Mouse (Mus musculus) liver, adult (tissue): ENCODE measurements around the gene Prrc2b.

ENCODE experiments used
- GATA4 ChIP-seq: IDR thresholded peaks from 2 replicates; pipeline ENCODE4 v1.6.1; 2014; ENCODE audit warnings: mild to moderate bottlenecking, low read length; ENCODE audit not compliant: insufficient replicate concordance

Prrc2b gene

DNA sequence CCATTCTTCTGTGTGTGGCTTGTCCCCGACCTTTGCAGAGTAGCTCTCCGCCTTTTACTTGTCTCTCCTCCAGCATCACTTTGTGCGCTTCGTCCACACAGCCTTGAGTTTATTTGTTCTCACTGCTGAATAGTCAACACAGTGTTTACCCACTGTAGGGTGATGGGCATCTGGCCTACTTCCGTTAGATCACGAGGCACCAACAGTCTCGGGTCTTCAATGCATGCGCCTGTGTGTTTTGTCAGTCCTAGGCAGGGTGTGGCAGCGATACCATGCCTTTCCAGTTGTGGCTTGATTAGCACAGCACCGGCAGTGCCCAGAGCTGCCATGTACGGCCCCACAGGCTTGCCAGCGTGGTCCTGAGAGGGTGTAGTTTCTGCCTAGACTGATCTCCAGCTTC, 13.6 kb downstream of the Prrc2b start:
- no peak for TF ChIP-seq GATA4

DNA sequence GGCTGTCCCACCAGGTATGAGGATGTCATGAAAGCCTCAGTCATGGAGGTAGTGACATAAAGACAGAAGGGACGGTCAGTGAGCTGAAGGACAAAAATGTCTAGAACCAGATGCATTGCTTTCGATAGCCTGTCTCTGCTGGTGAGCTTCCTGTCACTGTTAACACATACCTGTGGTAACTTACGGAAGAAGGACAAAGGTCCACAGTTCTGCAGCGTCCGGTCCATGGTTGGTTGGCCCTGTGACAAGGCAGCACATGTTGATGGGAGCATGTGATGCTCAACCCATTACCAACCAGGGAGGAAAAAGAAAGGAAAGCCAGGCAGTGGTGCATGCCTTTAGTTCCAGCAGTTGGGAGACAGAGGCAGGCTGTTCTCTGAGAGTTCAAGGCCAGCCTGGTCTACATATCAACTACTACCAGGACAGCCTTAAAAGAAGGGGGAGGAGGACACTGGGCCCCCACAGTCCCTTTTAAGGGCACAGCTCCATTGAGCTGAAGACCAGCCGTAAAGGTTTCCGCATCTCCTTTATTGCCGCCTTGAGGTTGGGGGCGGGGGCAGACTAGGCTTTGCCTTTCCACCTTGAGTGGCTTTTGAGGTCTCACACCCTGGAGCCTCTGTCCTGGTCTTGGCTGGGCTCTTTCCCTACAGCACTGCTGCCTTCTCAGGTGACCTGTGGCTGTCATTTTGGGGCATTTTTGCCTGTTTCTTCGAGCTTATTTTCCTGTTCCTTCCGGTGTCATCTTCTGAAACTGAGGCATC, 14.3 kb downstream of the Prrc2b start:
- TF ChIP-seq GATA4 = no peak

DNA sequence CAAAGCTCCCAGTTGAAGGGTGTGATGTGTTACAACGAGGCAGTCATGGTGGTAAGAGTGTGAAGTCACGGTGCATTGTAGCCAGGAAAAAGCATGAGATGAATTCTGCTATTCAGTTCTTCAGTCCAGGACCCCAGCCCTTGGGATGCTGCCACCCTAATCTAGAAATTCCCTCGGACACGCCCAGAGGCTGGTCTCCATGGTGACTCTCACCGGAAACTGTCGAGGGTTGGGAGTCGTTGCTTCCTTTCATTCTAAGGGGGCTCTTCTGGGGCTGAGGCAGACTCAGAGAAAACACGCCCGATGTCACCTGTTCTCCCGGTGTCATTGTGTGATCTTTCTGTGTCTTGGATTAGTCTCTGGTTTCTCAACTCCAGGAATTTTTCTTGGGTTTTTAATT, 15.7 kb downstream of the Prrc2b start:
- no peak for TF ChIP-seq GATA4

DNA sequence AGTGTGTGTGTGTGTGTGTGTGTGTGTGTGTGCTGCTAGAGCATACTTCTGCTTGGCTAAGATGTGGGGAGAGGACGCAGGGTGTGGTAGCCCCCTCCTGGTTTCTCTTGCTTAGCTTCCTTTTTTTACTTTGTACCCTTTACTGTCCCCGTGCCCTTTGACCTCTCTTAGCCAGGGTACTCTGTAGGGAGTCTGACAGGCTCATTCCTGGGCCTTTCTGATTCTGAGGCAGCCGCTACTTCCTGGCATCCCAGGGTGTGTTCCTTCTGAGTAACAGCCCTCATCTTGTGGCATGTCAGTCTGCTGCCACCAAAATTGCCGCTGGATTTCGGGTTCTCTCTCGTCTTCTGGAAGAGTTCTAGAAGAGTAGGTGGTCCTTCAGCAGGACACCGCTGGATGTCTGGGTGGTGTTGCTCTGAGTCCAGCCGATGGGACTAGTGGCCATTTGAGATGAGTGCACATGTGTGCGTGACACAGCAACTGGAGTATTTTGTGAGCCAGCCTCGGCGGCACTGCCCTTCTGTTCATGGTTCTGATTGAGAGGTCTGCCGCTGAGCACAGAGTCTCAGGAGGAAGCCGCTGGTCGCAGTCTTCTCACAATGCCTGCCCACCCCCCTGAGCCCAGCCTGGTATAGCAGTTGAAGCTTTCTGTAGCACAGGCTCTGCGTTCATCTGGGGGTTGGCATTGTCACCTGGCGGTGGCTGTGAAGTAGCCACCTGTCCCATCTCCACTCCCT, 16.3 kb downstream of the Prrc2b start:
- TF ChIP-seq GATA4 = no peak

GRCm38 (mm10) chr2:32167819-32168218, 16.9 kb downstream of the Prrc2b start:
- no peak for TF ChIP-seq GATA4

DNA sequence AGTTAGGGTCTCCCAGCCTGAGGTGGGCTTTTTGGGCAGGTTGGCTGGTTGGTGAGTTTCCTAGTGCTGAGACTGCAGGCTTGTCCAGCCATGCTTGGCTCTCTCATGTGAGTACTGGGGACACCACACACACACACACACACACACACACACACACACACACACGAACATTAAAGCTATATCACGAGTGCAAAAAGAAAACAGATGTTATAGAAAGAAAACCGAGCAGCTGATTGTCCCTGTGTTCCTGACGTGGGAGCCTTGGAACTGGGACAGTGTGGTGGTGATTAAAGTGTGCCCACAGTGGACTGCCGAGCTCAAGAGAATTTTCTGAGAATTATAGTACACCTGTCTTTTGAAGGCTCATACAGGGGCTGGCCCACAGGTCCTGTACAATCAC, 18.4 kb downstream of the Prrc2b start:
- no peak for TF ChIP-seq GATA4

DNA sequence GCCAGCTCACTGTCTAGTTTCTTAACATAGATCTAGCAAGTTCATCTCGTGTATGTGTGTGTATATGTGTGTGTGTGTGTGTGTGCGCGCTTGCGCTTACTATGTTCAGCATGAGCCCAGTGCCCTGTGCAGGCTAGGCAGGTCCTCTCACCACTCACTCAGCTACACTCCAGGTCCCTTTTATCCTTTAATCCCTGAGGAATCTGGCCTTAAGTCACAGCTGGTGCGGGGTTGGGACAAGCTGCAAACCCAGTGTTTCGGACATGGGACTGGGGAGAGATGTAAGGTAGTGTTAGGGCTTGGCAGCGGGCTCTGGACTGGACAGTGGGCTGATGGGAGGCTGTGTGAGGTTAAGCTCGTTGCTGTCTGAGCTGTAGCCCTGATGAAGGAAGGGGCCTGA, 19.1 kb downstream of the Prrc2b start:
- no peak for TF ChIP-seq GATA4

DNA sequence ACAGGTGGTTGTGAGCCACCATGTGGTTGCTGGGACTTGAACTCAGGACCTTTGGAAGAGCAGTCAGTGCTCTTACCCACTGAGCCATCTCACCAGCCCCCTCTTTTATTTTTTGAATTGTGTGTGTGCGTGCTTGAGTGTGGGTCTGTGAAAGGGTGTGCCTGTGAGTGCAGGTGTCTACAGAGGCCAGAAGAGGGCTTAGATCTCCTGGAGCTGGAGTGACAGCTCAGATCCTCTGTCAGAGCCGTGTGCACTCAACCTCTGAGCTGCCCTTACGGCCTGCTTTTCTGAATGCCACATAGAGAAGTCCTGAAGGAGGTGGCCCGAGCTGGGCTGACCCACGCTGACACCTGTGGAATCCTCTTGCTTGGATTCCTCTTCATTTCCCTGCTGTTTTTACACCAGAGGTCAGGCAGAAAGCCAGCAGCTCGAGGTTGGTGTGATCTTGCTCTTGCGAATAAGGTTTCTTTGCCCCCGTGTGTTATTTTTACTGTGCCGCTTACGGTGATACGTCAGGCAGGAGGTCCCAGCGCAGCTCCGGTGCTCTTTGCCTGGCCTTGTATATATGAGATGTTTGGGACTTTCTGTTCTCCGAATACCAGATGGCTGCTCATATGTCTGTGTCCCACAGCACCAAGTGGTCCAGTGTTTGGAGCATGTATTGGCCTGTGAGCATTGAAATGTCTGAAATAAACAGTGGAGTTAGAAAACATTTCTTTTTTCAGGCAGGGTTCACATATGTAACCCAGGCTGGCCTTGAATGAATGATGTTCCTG, 21.0 kb downstream of the Prrc2b start:
- TF ChIP-seq GATA4 = no peak

DNA sequence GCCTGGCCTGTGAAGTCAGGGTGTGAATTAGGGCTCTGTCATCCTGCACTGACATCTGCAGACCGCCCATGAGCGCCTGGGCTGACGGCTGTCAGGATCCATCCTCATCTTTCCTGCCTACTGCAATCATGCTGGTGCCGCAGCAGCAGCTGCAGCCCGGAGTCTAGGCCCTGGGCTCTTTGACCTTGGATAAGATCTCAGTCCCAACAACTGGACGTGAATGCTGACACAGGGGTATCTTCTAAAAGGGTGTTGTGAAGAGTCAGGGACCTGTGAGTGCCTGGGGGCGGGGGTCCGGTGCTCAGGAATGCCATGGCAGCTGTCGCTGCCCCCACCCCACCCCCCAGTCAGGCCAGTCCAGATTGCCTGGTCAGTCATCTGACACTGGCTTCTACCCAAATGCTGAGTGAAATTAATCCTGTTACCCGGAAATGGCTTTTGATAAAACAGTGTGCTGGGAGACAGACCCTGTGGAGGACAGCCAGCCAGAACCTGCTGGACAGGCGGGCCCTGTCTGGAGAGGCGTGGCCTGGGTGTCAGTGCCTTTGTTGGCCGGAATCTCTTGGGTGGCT, 23.4 kb downstream of the Prrc2b start:
- peak; percentile 87; the same call in 1 of the 2 replicates for TF ChIP-seq GATA4

DNA sequence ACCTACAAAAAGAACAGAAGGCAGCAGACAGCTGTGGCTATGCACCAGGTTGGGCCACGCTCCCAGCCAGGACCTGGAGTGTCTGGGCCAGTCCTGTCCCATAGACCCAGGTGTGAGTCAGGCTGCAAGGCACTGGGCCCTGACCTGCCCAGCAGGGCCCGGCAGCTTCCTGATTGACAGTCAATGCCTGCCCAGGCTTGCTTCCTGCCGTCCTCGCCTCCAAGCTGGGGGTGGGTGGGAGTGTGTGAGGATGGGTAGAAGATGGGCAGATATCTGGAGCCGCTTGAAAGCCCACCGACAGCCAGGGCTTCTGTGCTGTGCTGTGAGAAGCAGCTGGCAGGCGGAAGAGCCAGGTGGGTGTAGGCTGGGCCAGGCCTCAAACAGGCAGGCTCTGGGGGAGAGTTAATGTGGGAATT, 24.2 kb downstream of the Prrc2b start:
- no peak for TF ChIP-seq GATA4

- no peak for TF ChIP-seq GATA4
These were observed 24.6 kb downstream of the Prrc2b start for GRCm38 (mm10) chr2:32175508-32175907.

DNA sequence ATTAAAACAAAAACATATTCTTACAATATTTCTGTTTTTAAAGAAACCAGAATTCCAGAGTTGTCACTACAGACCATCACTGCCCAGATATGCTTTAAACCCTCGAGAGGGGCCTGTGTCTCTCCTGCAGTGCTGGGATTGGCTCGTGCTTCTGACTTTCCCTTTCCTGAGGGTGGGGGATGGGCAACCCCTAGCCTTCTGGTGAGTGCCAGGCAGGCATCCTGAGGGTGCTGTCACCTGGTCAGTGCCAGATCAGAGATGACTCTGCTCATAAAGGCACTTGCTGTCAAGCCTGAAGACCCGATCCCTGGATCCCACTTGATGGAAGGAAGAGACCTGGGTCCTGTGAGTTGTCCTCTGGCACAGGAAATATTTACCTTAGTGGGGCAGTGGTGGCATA, 26.0 kb downstream of the Prrc2b start:
- no peak for TF ChIP-seq GATA4

- TF ChIP-seq GATA4 = no peak
These were observed 26.6 kb downstream of the Prrc2b start for GRCm38 (mm10) chr2:32177397-32178060.

GRCm38 (mm10) chr2:32179363-32179762, 28.5 kb downstream of the Prrc2b start:
- TF ChIP-seq GATA4 = no peak

DNA sequence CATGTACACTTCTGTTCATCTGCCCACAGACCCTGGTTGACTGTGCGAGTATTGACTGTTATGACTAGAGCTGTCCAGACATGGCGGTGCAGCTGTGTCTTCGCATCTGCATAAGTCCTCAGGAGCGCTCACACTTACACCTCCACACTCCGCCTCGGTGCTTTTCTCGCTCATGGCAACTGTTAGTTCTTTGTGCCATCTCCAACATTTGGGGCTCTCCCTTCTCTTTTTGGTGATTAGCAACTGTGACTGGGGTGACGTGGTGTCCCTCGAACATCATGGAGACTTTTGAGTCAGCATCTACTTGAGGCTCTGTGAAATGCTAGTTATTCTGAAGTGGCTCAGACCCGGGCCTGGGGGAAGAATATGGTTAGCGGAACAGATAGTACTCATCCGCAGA, 29.2 kb downstream of the Prrc2b start:
- TF ChIP-seq GATA4 = no peak
